ENCODE assay signal across 22 mouse cellular contexts in genomic region chr2:74656632-74657021, GRCm38 (mm10). TPM values are rescaled to one million over a fixed set of nuclear protein-coding genes. Genes with fewer than 3 reads are reported as not detected.
DNase-seq lines count a peak whose midpoint lies in the region; ATAC-seq and TF ChIP-seq lines count a peak whose summit lies in the region.
"Had no signal": no experiment of that assay in that cellular context is flagged by ENCODE, and none has a peak within 500 bp of the region (broad histone marks: within the 10 kb centered on the region; RNA-seq: fewer than 3 reads in every experiment).

No protein-coding gene starts in this region.

- H3K27ac ChIP-seq in intestine, embryonic 14.5 days (ENCODE audit: low read depth): no peak overlapping the region
- H3K27ac ChIP-seq in intestine, postnatal 0 days (ENCODE audit: low read depth, low read length): no peak overlapping the region
- H3K27ac ChIP-seq in midbrain, embryonic 14.5 days (replicated peaks; ENCODE audit: low read depth, low read length): no peak overlapping the region; the same call in 1 of the 2 replicates
- H3K27ac ChIP-seq: embryonic facial prominence, embryonic 15.5 days; forebrain, embryonic 12.5 days; gastrocnemius, adult 2 months; macrophage had no signal

- H3K9me3 ChIP-seq in intestine, embryonic 14.5 days (ENCODE audit: control insufficient read depth, low read length): no peaks in the 10 kb centered on the region
- no peaks in the 10 kb centered on the region for H3K9me3 ChIP-seq in intestine, postnatal 0 days (ENCODE audit: control insufficient read depth)
- no peaks in the 10 kb centered on the region for H3K9me3 ChIP-seq in midbrain, embryonic 14.5 days (ENCODE audit: control insufficient read depth, low read length)
- H3K9me3 ChIP-seq: embryonic facial prominence, embryonic 15.5 days had no signal

- TF ChIP-seq CTCF in intestine, postnatal 0 days (IDR thresholded peaks at IDR 0.05; ENCODE audit: low read depth): no peak

- H3K27me3 ChIP-seq in intestine, embryonic 14.5 days (replicated peaks; ENCODE audit: control insufficient read depth, insufficient read depth, low read length): peaks cover 96% of the 10 kb centered on the region
- peaks cover 94% of the 10 kb centered on the region for H3K27me3 ChIP-seq in intestine, postnatal 0 days (replicated peaks; ENCODE audit: control insufficient read depth, insufficient read depth, low read length)
- H3K27me3 ChIP-seq in midbrain, embryonic 14.5 days (ENCODE audit: control insufficient read depth, insufficient read depth, low read length): peaks cover 84% of the 10 kb centered on the region
- H3K27me3 ChIP-seq: CH12.LX had no signal

- no peak for ATAC-seq in intestine, embryonic 14.5 days (replicated peaks; ENCODE audit: low FRiP score, low TSS enrichment, low read depth)
- no peak for ATAC-seq in intestine, postnatal 0 days
- no peak for ATAC-seq in midbrain, embryonic 14.5 days (ENCODE audit: low FRiP score, low TSS enrichment)

- DNase-seq in embryo, embryonic 11 days: peak; percentile 61
- no peak for DNase-seq in embryo, embryonic 10.5 days (ENCODE audit: low spot score)
- DNase-seq in intestine, embryonic 14.5 days (ENCODE audit: low spot score): peak; percentile 74
- DNase-seq in retina, postnatal 1 day: peak; percentile 43
- no peak for DNase-seq in retina, embryonic 14.5 days (ENCODE audit: low spot score)
- DNase-seq in midbrain, embryonic 14.5 days: peak; percentile 56
- no peak for DNase-seq in gastrocnemius, postnatal 4 days (ENCODE audit: low spot score in 2 of 2)
- DNase-seq: adrenal gland, postnatal 36 days; kidney, adult 8-10 months; lung, adult 2 months; right cerebral cortex, postnatal 14 days had no signal

- H3K4me1 ChIP-seq in intestine, embryonic 14.5 days (replicated peaks; ENCODE audit: control insufficient read depth, insufficient read depth, low read length): peaks cover 9% of the 10 kb centered on the region
- H3K4me1 ChIP-seq in intestine, postnatal 0 days (replicated peaks; ENCODE audit: control insufficient read depth, insufficient read depth, low read length): no peaks in the 10 kb centered on the region
- H3K4me1 ChIP-seq in midbrain, embryonic 14.5 days (ENCODE audit: control insufficient read depth, insufficient read depth, low read length): peaks cover 3% of the 10 kb centered on the region; the same call in 1 of the 2 replicates

- H3K36me3 ChIP-seq in intestine, embryonic 14.5 days (ENCODE audit: control insufficient read depth, insufficient read depth, low read length): no peaks in the 10 kb centered on the region
- no peaks in the 10 kb centered on the region for H3K36me3 ChIP-seq in intestine, postnatal 0 days (ENCODE audit: control insufficient read depth, insufficient read depth)
- no peaks in the 10 kb centered on the region for H3K36me3 ChIP-seq in midbrain, embryonic 14.5 days (ENCODE audit: control insufficient read depth, insufficient read depth, low read length)
- H3K36me3 ChIP-seq: embryonic facial prominence, embryonic 15.5 days; forebrain, embryonic 12.5 days had no signal

- H3K9ac ChIP-seq in intestine, embryonic 14.5 days (ENCODE audit: low read length): no peak overlapping the region
- no peak overlapping the region for H3K9ac ChIP-seq in intestine, postnatal 0 days (ENCODE audit: low read depth, low read length)
- no peak overlapping the region for H3K9ac ChIP-seq in midbrain, embryonic 14.5 days (replicated peaks; ENCODE audit: low read length)
- H3K9ac ChIP-seq: embryonic facial prominence, embryonic 15.5 days had no signal

- H3K4me3 ChIP-seq in intestine, embryonic 14.5 days (ENCODE audit: low read depth, low read length): no peak overlapping the region
- no peak overlapping the region for H3K4me3 ChIP-seq in intestine, postnatal 0 days (ENCODE audit: low read depth, low read length)
- no peak overlapping the region; the same call in 1 of the 2 replicates for H3K4me3 ChIP-seq in midbrain, embryonic 14.5 days (replicated peaks; ENCODE audit: low read depth, low read length)

- 3% methylated on average over 4 of the region's 4 CpGs for WGBS in intestine, embryonic 14.5 days
- 5% methylated on average over 4 of the region's 4 CpGs for WGBS in intestine, postnatal 0 days
- 1% methylated on average over 4 of the region's 4 CpGs for WGBS in midbrain, embryonic 14.5 days

- H3K4me2 ChIP-seq in intestine, embryonic 14.5 days (ENCODE audit: low read length): no peak overlapping the region
- no peak overlapping the region for H3K4me2 ChIP-seq in intestine, postnatal 0 days (replicated peaks; ENCODE audit: low read depth)
- H3K4me2 ChIP-seq in midbrain, embryonic 14.5 days (ENCODE audit: low read length): no peak overlapping the region; the same call in 1 of the 2 replicates

RNA-seq across cellular contexts. Expression of gene Evx2, which starts 2.7 kb away (rescaled TPM):
- not detected in 2 replicates for polyA plus RNA-seq in intestine, embryonic 14.5 days (2014; fragmentation: Nextera tagmentation; extraction: Ambion mirVana)
- polyA plus RNA-seq in intestine, postnatal 0 days (2015; fragmentation: Nextera tagmentation; extraction: Ambion mirVana): not detected in 2 replicates
- polyA plus RNA-seq in midbrain, embryonic 14.5 days (2014; fragmentation: Nextera tagmentation; extraction: Ambion mirVana): 1.2 and 1.7 TPM in 2 replicates
- total RNA-seq in gastrocnemius, postnatal 4 days (2021): under 1 TPM in 1 of 2 experiments, not detected in 1; 0.05 TPM
- total RNA-seq: adrenal gland, postnatal 36 days; CH12.LX; gastrocnemius, adult 2 months; heart, postnatal 36 days; layer of hippocampus, adult 18-20 months; left cerebral cortex, adult 18-20 months; liver, adult 2 months had no signal
- polyA plus RNA-seq: embryonic facial prominence, embryonic 15.5 days; forebrain, embryonic 12.5 days; liver, adult 2 months; lung, adult 2 months; macrophage had no signal

RNA-seq across cellular contexts. Expression of gene Hoxd13, which starts 11.5 kb away (rescaled TPM):
- not detected in 2 replicates for polyA plus RNA-seq in intestine, embryonic 14.5 days (2014; fragmentation: Nextera tagmentation; extraction: Ambion mirVana)
- polyA plus RNA-seq in intestine, postnatal 0 days (2015; fragmentation: Nextera tagmentation; extraction: Ambion mirVana): not detected in 2 replicates
- polyA plus RNA-seq in midbrain, embryonic 14.5 days (2014; fragmentation: Nextera tagmentation; extraction: Ambion mirVana): 0.11 TPM in 1 of 2 replicates, not detected in the other
- not detected for total RNA-seq in gastrocnemius, postnatal 4 days (2021)
- total RNA-seq: adrenal gland, postnatal 36 days; CH12.LX; gastrocnemius, adult 2 months; heart, postnatal 36 days; layer of hippocampus, adult 18-20 months; left cerebral cortex, adult 18-20 months; liver, adult 2 months had no signal
- polyA plus RNA-seq: embryonic facial prominence, embryonic 15.5 days; forebrain, embryonic 12.5 days; liver, adult 2 months; macrophage; testis, adult 2 months had no signal

RNA-seq across cellular contexts. Expression of gene Hoxd12, which starts 18.2 kb away (rescaled TPM):
- polyA plus RNA-seq in intestine, embryonic 14.5 days (2014; fragmentation: Nextera tagmentation; extraction: Ambion mirVana): 0.24 and 0.34 TPM in 2 replicates
- 0.12 TPM in 1 of 2 replicates, not detected in the other for polyA plus RNA-seq in intestine, postnatal 0 days (2015; fragmentation: Nextera tagmentation; extraction: Ambion mirVana)
- not detected in 2 replicates for polyA plus RNA-seq in midbrain, embryonic 14.5 days (2014; fragmentation: Nextera tagmentation; extraction: Ambion mirVana)
- total RNA-seq in gastrocnemius, postnatal 4 days (2021): not detected
- total RNA-seq: adrenal gland, postnatal 36 days; CH12.LX; gastrocnemius, adult 2 months; heart, postnatal 36 days; layer of hippocampus, adult 18-20 months; left cerebral cortex, adult 18-20 months; liver, adult 2 months had no signal
- polyA plus RNA-seq: embryonic facial prominence, embryonic 15.5 days; forebrain, embryonic 12.5 days; liver, adult 2 months; lung, adult 2 months; macrophage; testis, adult 2 months had no signal

RNA-seq across cellular contexts. Expression of gene Hoxd11, which starts 22.7 kb away (rescaled TPM):
- polyA plus RNA-seq in intestine, embryonic 14.5 days (2014; fragmentation: Nextera tagmentation; extraction: Ambion mirVana): 3.6 and 4.2 TPM in 2 replicates
- polyA plus RNA-seq in intestine, postnatal 0 days (2015; fragmentation: Nextera tagmentation; extraction: Ambion mirVana): 0.64 TPM in 1 of 2 replicates, not detected in the other
- not detected in 2 replicates for polyA plus RNA-seq in midbrain, embryonic 14.5 days (2014; fragmentation: Nextera tagmentation; extraction: Ambion mirVana)
- 1 to 10 TPM; 1.1 to 1.5 TPM for total RNA-seq in gastrocnemius, postnatal 4 days (2021)
- total RNA-seq: adrenal gland, postnatal 36 days; CH12.LX; gastrocnemius, adult 2 months; heart, postnatal 36 days; layer of hippocampus, adult 18-20 months; left cerebral cortex, adult 18-20 months; liver, adult 2 months had no signal
- polyA plus RNA-seq: embryonic facial prominence, embryonic 15.5 days; forebrain, embryonic 12.5 days; liver, adult 2 months; lung, adult 2 months; macrophage; testis, adult 2 months had no signal

RNA-seq across cellular contexts. Expression of gene Hoxd10, which starts 35.1 kb away (rescaled TPM):
- 7.8 and 13.7 TPM in 2 replicates for polyA plus RNA-seq in intestine, embryonic 14.5 days (2014; fragmentation: Nextera tagmentation; extraction: Ambion mirVana)
- polyA plus RNA-seq in intestine, postnatal 0 days (2015; fragmentation: Nextera tagmentation; extraction: Ambion mirVana): 0.10 and 1.6 TPM in 2 replicates
- not detected in 2 replicates for polyA plus RNA-seq in midbrain, embryonic 14.5 days (2014; fragmentation: Nextera tagmentation; extraction: Ambion mirVana)
- total RNA-seq in gastrocnemius, postnatal 4 days (2021): 1 to 10 TPM; 3.0 to 4.9 TPM
- total RNA-seq: adrenal gland, postnatal 36 days; CH12.LX; layer of hippocampus, adult 18-20 months; left cerebral cortex, adult 18-20 months; liver, adult 2 months had no signal
- polyA plus RNA-seq: forebrain, embryonic 12.5 days; liver, adult 2 months; lung, adult 2 months; macrophage had no signal

Comparison
In these comparisons a context has a peak if more than half of its experiments do, and no peak if none do; other contexts are left out.
1. DNase-seq: peak in embryo, embryonic 11 days (single experiment), intestine, embryonic 14.5 days (single experiment), retina, postnatal 1 day (single experiment) and midbrain, embryonic 14.5 days (single experiment); none in embryo, embryonic 10.5 days (single experiment), retina, embryonic 14.5 days (single experiment) and gastrocnemius, postnatal 4 days (0 of 2).